Mouse (Mus musculus): ENCODE measurements at regions not wholly inside any gene's neighbourhood (a gene's known extent, or its start where the extent isn't known, plus 50 kb on each side); places are given as distances from the start of the nearest gene placed in this dataset.

DNA sequence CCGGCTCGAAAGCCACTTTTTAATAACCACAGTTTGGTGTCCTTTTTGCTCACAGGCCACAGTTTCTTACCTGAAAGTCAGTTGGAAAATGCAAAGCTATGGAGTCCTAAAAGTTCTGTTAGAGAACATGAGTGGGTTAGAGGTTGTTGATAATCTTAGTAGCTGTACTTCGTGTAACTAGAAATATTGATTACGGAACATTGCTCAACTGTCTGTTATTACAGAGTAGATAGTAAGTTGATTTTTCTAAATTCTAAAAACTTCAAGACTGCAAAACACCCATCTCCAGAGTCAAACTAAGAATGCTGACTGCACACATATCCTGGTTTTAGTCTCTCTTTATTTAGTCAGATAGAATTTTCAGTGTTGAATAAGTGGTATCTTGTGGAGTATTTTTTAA lies 111.0 kb downstream of the Slc38a4 start:
- Histone ChIP-seq H3K9ac (ENCODE audit: low read depth, low read length) (no peak overlapping the region), H3K9me3 (replicated peaks; ENCODE audit: control insufficient read depth, low read length) (no peaks in the 10 kb centered on the region), H3K27me3 (ENCODE audit: control insufficient read depth, insufficient read depth, low read depth, low read length) (no peaks in the 10 kb centered on the region), H3K4me2 (ENCODE audit: low read depth, low read length) (no peak overlapping the region), H3K4me3 (ENCODE audit: low read depth, low read length) (no peak overlapping the region), H3K27ac (ENCODE audit: low read length) (no peak overlapping the region), H3K4me1 (ENCODE audit: control insufficient read depth, low read depth, low read length) (no peaks in the 10 kb centered on the region), H3K36me3 (ENCODE audit: control insufficient read depth, insufficient read depth) (no peaks in the 10 kb centered on the region)
- ATAC-seq (ENCODE audit: low read depth): no peak
- WGBS (ENCODE audit: insufficient replicate concordance): 76% methylated on average over 4 of the region's 4 CpGs

DNA sequence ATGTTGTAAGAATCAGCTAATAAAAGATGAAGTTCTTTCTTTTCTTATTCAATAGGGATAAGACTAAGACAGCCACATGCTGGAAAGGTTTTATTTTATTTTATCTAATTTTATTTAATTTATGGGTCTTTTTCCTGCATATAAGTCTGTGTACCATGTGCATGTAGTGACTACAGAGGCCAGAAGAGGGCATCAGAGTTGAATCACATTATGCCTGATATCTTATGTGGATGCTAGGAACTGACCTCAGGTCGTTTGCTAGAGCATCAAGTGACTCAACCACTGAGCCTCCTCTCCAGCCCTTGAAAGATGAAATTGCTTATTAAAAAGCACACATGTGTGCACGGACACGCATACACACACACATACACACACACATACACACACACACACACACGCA lies 113.1 kb downstream of the Slc38a4 start:
- H3K27me3 ChIP-seq (ENCODE audit: control insufficient read depth, insufficient read depth, low read depth, low read length): no peaks in the 10 kb centered on the region
- H3K4me2 ChIP-seq (ENCODE audit: low read depth, low read length): no peak overlapping the region
- no peaks in the 10 kb centered on the region for H3K4me1 ChIP-seq (ENCODE audit: control insufficient read depth, low read depth, low read length)
- no peak overlapping the region for H3K27ac ChIP-seq (ENCODE audit: low read length)
- H3K9me3 ChIP-seq (replicated peaks; ENCODE audit: control insufficient read depth, low read length): no peaks in the 10 kb centered on the region
- H3K9ac ChIP-seq (ENCODE audit: low read depth, low read length): no peak overlapping the region
- H3K4me3 ChIP-seq (ENCODE audit: low read depth, low read length): no peak overlapping the region
- ATAC-seq (ENCODE audit: low read depth): no peak
- WGBS (ENCODE audit: insufficient replicate concordance): 60% methylated on average over 4 of the region's 4 CpGs
- H3K36me3 ChIP-seq (ENCODE audit: control insufficient read depth, insufficient read depth): no peaks in the 10 kb centered on the region

DNA sequence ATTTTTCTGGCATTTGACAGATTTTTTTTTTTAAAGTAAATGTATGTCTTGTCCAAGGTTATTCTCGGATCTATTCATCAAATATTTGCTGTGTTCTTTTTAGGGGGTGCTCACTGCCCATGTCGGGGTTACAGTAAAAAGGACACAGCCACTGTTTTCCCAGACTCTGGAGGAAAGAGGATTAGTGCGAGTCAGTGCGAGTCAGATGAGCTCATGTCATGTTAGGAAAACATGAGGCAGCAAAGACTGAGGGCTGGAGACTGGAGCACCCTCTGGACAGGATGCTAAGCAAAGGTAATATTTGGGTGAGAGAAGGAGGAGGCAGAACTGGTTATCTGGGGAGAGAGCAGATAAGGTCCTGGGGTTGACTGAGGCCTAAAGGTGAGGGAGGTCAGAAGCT lies 117.3 kb downstream of the Slc38a4 start:
- Histone ChIP-seq H3K9ac (ENCODE audit: low read depth, low read length) (no peak overlapping the region), H3K36me3 (ENCODE audit: control insufficient read depth, insufficient read depth) (no peaks in the 10 kb centered on the region), H3K4me2 (ENCODE audit: low read depth, low read length) (no peak overlapping the region), H3K4me3 (ENCODE audit: low read depth, low read length) (no peak overlapping the region), H3K4me1 (ENCODE audit: control insufficient read depth, low read depth, low read length) (no peaks in the 10 kb centered on the region), H3K27ac (ENCODE audit: low read length) (no peak overlapping the region), H3K27me3 (ENCODE audit: control insufficient read depth, insufficient read depth, low read depth, low read length) (no peaks in the 10 kb centered on the region), H3K9me3 (replicated peaks; ENCODE audit: control insufficient read depth, low read length) (no peaks in the 10 kb centered on the region)
- WGBS (ENCODE audit: insufficient replicate concordance): 51% methylated on average over 4 of the region's 4 CpGs
- no peak for ATAC-seq (ENCODE audit: low read depth)

DNA sequence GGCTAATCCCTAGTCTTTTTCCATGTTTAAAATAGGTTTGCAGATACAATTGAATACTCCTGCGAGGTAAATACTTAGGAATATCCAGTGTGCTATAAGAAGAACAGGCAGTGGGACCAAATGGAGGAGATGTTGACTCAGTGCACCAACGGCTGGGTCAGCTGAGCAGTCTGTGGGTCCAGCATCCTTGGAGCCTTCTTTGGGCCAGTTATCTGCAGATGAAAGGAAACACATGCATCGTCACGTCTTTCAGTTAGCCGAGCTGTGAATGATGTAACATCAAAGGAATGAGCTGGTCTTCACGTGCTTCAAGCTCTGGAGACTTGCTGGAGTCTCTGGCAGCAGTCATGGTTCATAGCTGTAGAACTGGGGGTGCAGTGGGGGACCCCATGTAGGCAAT lies 118.1 kb downstream of the Slc38a4 start:
- no peak for ATAC-seq (ENCODE audit: low read depth)

GRCm38 (mm10) chr15:96936705-96937346 lies 118.9 kb downstream of the Slc38a4 start:
- no peak overlapping the region for H3K9ac ChIP-seq (ENCODE audit: low read depth, low read length)
- H3K36me3 ChIP-seq (ENCODE audit: control insufficient read depth, insufficient read depth): no peaks in the 10 kb centered on the region
- H3K4me1 ChIP-seq (ENCODE audit: control insufficient read depth, low read depth, low read length): no peaks in the 10 kb centered on the region
- WGBS (ENCODE audit: insufficient replicate concordance): 4% methylated on average over 18 of the region's 18 CpGs
- no peaks in the 10 kb centered on the region for H3K9me3 ChIP-seq (replicated peaks; ENCODE audit: control insufficient read depth, low read length)
- H3K4me2 ChIP-seq (ENCODE audit: low read depth, low read length): peak overlapping the region; percentile 14; the same call in 1 of the 2 replicates
- no peak overlapping the region for H3K27ac ChIP-seq (ENCODE audit: low read length)
- H3K4me3 ChIP-seq (ENCODE audit: low read depth, low read length): no peak overlapping the region
- peak; percentile 77 for ATAC-seq (ENCODE audit: low read depth)
- no peaks in the 10 kb centered on the region for H3K27me3 ChIP-seq (ENCODE audit: control insufficient read depth, insufficient read depth, low read depth, low read length)

More for the DNA sequence above, 118.1 kb downstream of the Slc38a4 start:
- Histone ChIP-seq H3K4me1 (ENCODE audit: control insufficient read depth, low read depth, low read length) (no peaks in the 10 kb centered on the region), H3K27me3 (ENCODE audit: control insufficient read depth, insufficient read depth, low read depth, low read length) (no peaks in the 10 kb centered on the region), H3K4me2 (ENCODE audit: low read depth, low read length) (no peak overlapping the region), H3K4me3 (ENCODE audit: low read depth, low read length) (no peak overlapping the region), H3K27ac (ENCODE audit: low read length) (no peak overlapping the region), H3K9me3 (replicated peaks; ENCODE audit: control insufficient read depth, low read length) (no peaks in the 10 kb centered on the region), H3K36me3 (ENCODE audit: control insufficient read depth, insufficient read depth) (no peaks in the 10 kb centered on the region), H3K9ac (ENCODE audit: low read depth, low read length) (no peak overlapping the region)
- WGBS (ENCODE audit: insufficient replicate concordance): 42% methylated on average over 6 of the region's 6 CpGs

- no peaks in the 10 kb centered on the region for H3K36me3 ChIP-seq (ENCODE audit: control insufficient read depth, insufficient read depth)
- no peaks in the 10 kb centered on the region for H3K9me3 ChIP-seq (replicated peaks; ENCODE audit: control insufficient read depth, low read length)
- H3K4me3 ChIP-seq (ENCODE audit: low read depth, low read length): no peak overlapping the region
- H3K27me3 ChIP-seq (ENCODE audit: control insufficient read depth, insufficient read depth, low read depth, low read length): no peaks in the 10 kb centered on the region
- H3K4me1 ChIP-seq (ENCODE audit: control insufficient read depth, low read depth, low read length): no peaks in the 10 kb centered on the region
- H3K4me2 ChIP-seq (ENCODE audit: low read depth, low read length): no peak overlapping the region
- no peak overlapping the region for H3K27ac ChIP-seq (ENCODE audit: low read length)
- WGBS (ENCODE audit: insufficient replicate concordance): 65% methylated on average over 5 of the region's 5 CpGs
- no peak for ATAC-seq (ENCODE audit: low read depth)
- no peak overlapping the region for H3K9ac ChIP-seq (ENCODE audit: low read depth, low read length)
These were observed 119.5 kb downstream of the Slc38a4 start for GRCm38 (mm10) chr15:96936216-96936615.

DNA sequence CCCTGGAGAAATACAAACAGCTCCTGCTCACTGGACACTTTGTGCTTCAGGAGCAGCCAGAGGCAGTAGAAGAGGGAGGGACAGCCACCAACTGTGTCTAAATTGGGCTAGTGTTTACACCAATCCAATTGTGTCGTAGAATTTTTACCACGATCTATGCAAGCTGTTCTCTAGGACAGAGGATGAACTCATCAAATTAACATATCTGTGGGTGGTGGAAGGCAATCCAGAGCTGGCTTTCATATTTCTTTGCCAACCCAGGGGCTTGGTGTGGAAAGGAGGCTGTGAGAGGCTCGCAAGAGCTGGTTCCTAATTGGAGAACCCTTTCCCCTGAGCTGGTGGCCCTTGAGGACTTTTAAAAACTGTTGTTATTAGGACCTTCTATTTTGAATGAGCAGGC lies 122.3 kb downstream of the Slc38a4 start:
- H3K9me3 ChIP-seq (replicated peaks; ENCODE audit: control insufficient read depth, low read length): no peaks in the 10 kb centered on the region
- H3K4me1 ChIP-seq (ENCODE audit: control insufficient read depth, low read depth, low read length): peaks cover 7% of the 10 kb centered on the region
- H3K4me3 ChIP-seq (ENCODE audit: low read depth, low read length): no peak overlapping the region
- ATAC-seq (ENCODE audit: low read depth): no peak
- H3K27me3 ChIP-seq (ENCODE audit: control insufficient read depth, insufficient read depth, low read depth, low read length): no peaks in the 10 kb centered on the region
- H3K4me2 ChIP-seq (ENCODE audit: low read depth, low read length): no peak overlapping the region
- H3K36me3 ChIP-seq (ENCODE audit: control insufficient read depth, insufficient read depth): no peaks in the 10 kb centered on the region
- no peak overlapping the region for H3K9ac ChIP-seq (ENCODE audit: low read depth, low read length)
- WGBS (ENCODE audit: insufficient replicate concordance): 41% methylated on average over 3 of the region's 3 CpGs
- H3K27ac ChIP-seq (ENCODE audit: low read length): no peak overlapping the region

GRCm38 (mm10) chr15:96930531-96930930 lies 125.2 kb downstream of the Slc38a4 start:
- Histone ChIP-seq H3K4me2 (ENCODE audit: low read depth, low read length) (no peak overlapping the region), H3K4me1 (ENCODE audit: control insufficient read depth, low read depth, low read length) (peaks cover 12% of the 10 kb centered on the region), H3K36me3 (ENCODE audit: control insufficient read depth, insufficient read depth) (no peaks in the 10 kb centered on the region), H3K27ac (ENCODE audit: low read length) (no peak overlapping the region), H3K4me3 (ENCODE audit: low read depth, low read length) (no peak overlapping the region), H3K27me3 (ENCODE audit: control insufficient read depth, insufficient read depth, low read depth, low read length) (no peaks in the 10 kb centered on the region), H3K9ac (ENCODE audit: low read depth, low read length) (no peak overlapping the region), H3K9me3 (replicated peaks; ENCODE audit: control insufficient read depth, low read length) (no peaks in the 10 kb centered on the region)
- ATAC-seq (ENCODE audit: low read depth): no peak
- 60% methylated on average over 6 of the region's 6 CpGs for WGBS (ENCODE audit: insufficient replicate concordance)

- WGBS (ENCODE audit: insufficient replicate concordance): 45% methylated on average over 4 of the region's 4 CpGs
- no peak for ATAC-seq (ENCODE audit: low read depth)
- Histone ChIP-seq H3K4me1 (ENCODE audit: control insufficient read depth, low read depth, low read length) (peaks cover 12% of the 10 kb centered on the region), H3K36me3 (ENCODE audit: control insufficient read depth, insufficient read depth) (no peaks in the 10 kb centered on the region), H3K4me2 (ENCODE audit: low read depth, low read length) (no peak overlapping the region), H3K9ac (ENCODE audit: low read depth, low read length) (no peak overlapping the region), H3K27ac (ENCODE audit: low read length) (no peak overlapping the region), H3K27me3 (ENCODE audit: control insufficient read depth, insufficient read depth, low read depth, low read length) (no peaks in the 10 kb centered on the region), H3K4me3 (ENCODE audit: low read depth, low read length) (no peak overlapping the region), H3K9me3 (replicated peaks; ENCODE audit: control insufficient read depth, low read length) (no peaks in the 10 kb centered on the region)
These were observed 126.0 kb downstream of the Slc38a4 start for GRCm38 (mm10) chr15:96929788-96930187.
